Mouse (Mus musculus): ENCODE measurements at regions not wholly inside any gene's neighbourhood (a gene's known extent, or its start where the extent isn't known, plus 50 kb on each side); places are given as distances from the start of the nearest gene placed in this dataset.

GRCm38 (mm10) chr15:13662275-13662674 is 488.8 kb upstream of the Cdh6 start:
- TF ChIP-seq POLR2A (IDR thresholded peaks at IDR 0.05; ENCODE audit: low read depth, low read length) = no peak
- no peak for TF ChIP-seq CTCF (conservative IDR thresholded peaks at IDR 0.05; ENCODE audit: insufficient read depth, insufficient read length, low read depth, low read length)

Data from kidney, adult 2 months (tissue).